In the genomic region with DNA sequence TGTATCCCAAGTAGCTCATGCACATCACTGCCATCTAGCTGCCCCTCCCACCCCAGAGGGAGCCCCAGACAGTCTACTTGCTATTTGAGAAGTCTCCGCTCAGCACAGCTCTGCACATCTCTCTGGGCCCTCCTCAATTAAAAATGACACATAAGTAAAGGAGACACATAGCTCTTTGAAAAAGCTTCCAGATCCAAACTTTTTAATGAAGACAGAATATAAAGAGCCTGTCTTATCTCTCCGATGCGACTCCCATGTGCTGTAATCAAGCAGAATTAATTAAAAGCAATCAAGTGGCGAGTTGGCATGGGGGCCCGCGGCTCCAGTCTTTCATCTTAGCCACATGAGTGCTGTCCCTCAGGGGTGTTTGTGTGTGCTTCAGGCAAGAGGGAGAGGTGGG, we compare ENCODE assay signal across 27 mouse cellular contexts.
"Had no signal": no experiment of that assay in that cellular context is flagged by ENCODE, and none has a peak within 500 bp of the region (broad histone marks: within the 10 kb centered on the region; RNA-seq: fewer than 3 reads in every experiment).

No protein-coding gene starts in this region.

- H3K9me3 ChIP-seq: heart, embryonic 10.5 days; heart, embryonic 12.5 days; hindbrain, embryonic 13.5 days; hindbrain, embryonic 15.5 days; intestine, embryonic 15.5 days; limb, embryonic 10.5 days; limb, embryonic 12.5 days; liver, embryonic 13.5 days; liver, embryonic 15.5 days had no signal

- H3K4me1 ChIP-seq: heart, embryonic 10.5 days; heart, embryonic 12.5 days; intestine, embryonic 15.5 days; liver, embryonic 13.5 days; liver, embryonic 15.5 days had no signal

- ATAC-seq: inflammation-experienced regulatory T-cells, adult 6 months; intestine, embryonic 15.5 days; intestine, postnatal 0 days had no signal

- H3K27ac ChIP-seq: gastrocnemius, adult 2 months; heart, adult 2 months; heart, embryonic 10.5 days; hindbrain, embryonic 13.5 days; hindbrain, embryonic 15.5 days; intestine, embryonic 15.5 days; left cerebral cortex, adult 2 months; limb, embryonic 10.5 days; limb, embryonic 12.5 days; liver, embryonic 13.5 days; liver, embryonic 15.5 days had no signal

- H3K4me3 ChIP-seq: gastrocnemius, adult 2 months; heart, adult 2 months; heart, embryonic 10.5 days; heart, embryonic 12.5 days; hindbrain, embryonic 13.5 days; hindbrain, embryonic 15.5 days; intestine, embryonic 15.5 days; left cerebral cortex, adult 2 months; limb, embryonic 10.5 days; limb, embryonic 12.5 days; liver, embryonic 13.5 days; liver, embryonic 15.5 days had no signal

- H3K4me2 ChIP-seq: heart, embryonic 12.5 days; hindbrain, embryonic 13.5 days; hindbrain, embryonic 15.5 days; intestine, embryonic 15.5 days; limb, embryonic 12.5 days; liver, embryonic 11.5 days; liver, embryonic 13.5 days; liver, embryonic 15.5 days had no signal

- H3K9ac ChIP-seq: heart, embryonic 12.5 days; hindbrain, embryonic 13.5 days; hindbrain, embryonic 15.5 days; intestine, embryonic 15.5 days; limb, embryonic 12.5 days; liver, embryonic 13.5 days; liver, embryonic 15.5 days had no signal

- DNase-seq: gastrocnemius, adult 2 months; gastrocnemius, postnatal 10 days; gastrocnemius, postnatal 25 days; heart, adult 2 months; heart, postnatal 10 days; heart, postnatal 4 days; kidney, adult 18-20 months; kidney, adult 8-10 months; kidney, postnatal 10 days; kidney, postnatal 25 days; kidney, postnatal 4 days; layer of hippocampus, adult 9-11 months; layer of hippocampus, postnatal 36 days; liver; liver, embryonic 13.5 days had no signal

- H3K36me3 ChIP-seq: heart, embryonic 10.5 days; heart, embryonic 12.5 days; hindbrain, embryonic 13.5 days; hindbrain, embryonic 15.5 days; intestine, embryonic 15.5 days; limb, embryonic 10.5 days; limb, embryonic 12.5 days; liver, embryonic 13.5 days; liver, embryonic 15.5 days had no signal

- H3K27me3 ChIP-seq: heart, embryonic 12.5 days; hindbrain, embryonic 13.5 days; hindbrain, embryonic 15.5 days; intestine, embryonic 15.5 days; limb, embryonic 12.5 days; liver, embryonic 13.5 days; liver, embryonic 15.5 days had no signal
